Mouse (Mus musculus) heart, embryonic 12.5 days (tissue): ENCODE data around the gene Rasgrp4. TPM values are rescaled to one million over a fixed set of nuclear protein-coding genes. Genes with fewer than 3 reads are reported as not detected.

Experiments used
- ATAC-seq: fragments of 200-750 bp; cut with Nextera tagmentation; 2 replicates; pipeline ENCODE4 v1.8.0; 2017; ENCODE audit warnings: moderate TSS enrichment, moderate library complexity; ENCODE audit not compliant: insufficient number of reproducible peaks, low FRiP score
- H3K27ac ChIP-seq: fragments of 300-500 bp; sonication (generic); 2 replicates; pipeline ENCODE4 v1.5.1; 2016; ENCODE audit warnings: mild to moderate bottlenecking, moderate library complexity; ENCODE audit not compliant: poor library complexity, severe bottlenecking
- H3K27me3 ChIP-seq: fragments of 300-500 bp; sonication (generic); replicated peaks from 2 replicates; pipeline ENCODE4 v1.6.1; 2016; ENCODE audit warnings: mild to moderate bottlenecking, moderate library complexity
- H3K36me3 ChIP-seq: fragments of 300-500 bp; sonication (generic); 2 replicates; pipeline ENCODE4 v1.6.1; 2016; ENCODE audit warnings: mild to moderate bottlenecking, moderate library complexity
- H3K4me1 ChIP-seq: fragments of 300-500 bp; sonication (generic); replicated peaks from 2 replicates; pipeline ENCODE4 v1.6.1; 2016; ENCODE audit warnings: mild to moderate bottlenecking
- H3K4me2 ChIP-seq: fragments of 300-500 bp; sonication (generic); 2 replicates; pipeline ENCODE4 v1.6.1; 2016; ENCODE audit warnings: mild to moderate bottlenecking, moderate library complexity
- H3K4me3 ChIP-seq: fragments of 300-500 bp; sonication (generic); 2 replicates; pipeline ENCODE4 v1.5.1; 2016; ENCODE audit warnings: mild to moderate bottlenecking
- H3K9ac ChIP-seq: fragments of 300-500 bp; sonication (generic); 2 replicates; pipeline ENCODE4 v1.6.1; 2016; ENCODE audit warnings: mild to moderate bottlenecking, moderate library complexity
- H3K9me3 ChIP-seq: fragments of 300-500 bp; sonication (generic); replicated peaks from 2 replicates; pipeline ENCODE4 v1.6.1; 2016; ENCODE audit warnings: mild to moderate bottlenecking, moderate library complexity
- WGBS: fragments of 180-500 bp; shearing (Covaris S2); methylation state at CpG from one replicate; pipeline ENCODE4 v1.1.7; 2016; 5-methylcytosine and 5-hydroxymethylcytosine counted together
- polyA plus RNA-seq: library from polyadenylated mRNA; unstranded; fragments of >200 nt; fragmentation: Nextera tagmentation; extraction: Ambion mirVana; gene quantifications from 2 replicates; pipeline ENCODE4 v1.2.1, GENCODE M21; 2016

Rasgrp4 gene
- polyA plus RNA-seq, 1 experiment from 2014 or later: 0.95 TPM

DNA sequence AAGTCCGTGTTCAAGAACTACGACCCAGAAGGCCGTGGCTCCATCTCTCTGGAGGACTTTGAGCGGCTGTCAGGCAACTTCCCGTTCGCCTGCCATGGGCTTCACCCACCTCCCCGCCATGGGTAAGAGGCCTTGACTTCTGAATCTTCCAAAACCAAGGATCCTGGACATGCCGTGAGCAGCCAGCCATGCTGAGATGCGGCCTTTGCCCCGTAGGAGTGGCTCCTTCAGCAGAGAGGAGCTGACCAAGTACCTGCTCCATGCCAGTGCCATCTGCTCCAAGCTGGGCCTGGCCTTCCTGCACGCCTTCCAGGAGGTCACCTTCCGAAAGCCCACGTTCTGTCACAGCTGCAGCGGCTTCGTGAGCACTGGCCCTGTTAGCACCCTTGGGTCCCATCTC is 14.1 kb downstream of the Rasgrp4 start:
- Histone ChIP-seq H3K4me3 (no peak overlapping the region), H3K9me3 (no peaks in the 10 kb centered on the region), H3K4me2 (no peak overlapping the region), H3K27me3 (peaks cover 8% of the 10 kb centered on the region), H3K27ac (no peak overlapping the region), H3K9ac (no peak overlapping the region), H3K4me1 (no peaks in the 10 kb centered on the region), H3K36me3 (peaks cover 3% of the 10 kb centered on the region; the same call in 1 of the 2 replicates)
- 88% methylated on average over 15 of the region's 15 CpGs for WGBS
- ATAC-seq: no peak

DNA sequence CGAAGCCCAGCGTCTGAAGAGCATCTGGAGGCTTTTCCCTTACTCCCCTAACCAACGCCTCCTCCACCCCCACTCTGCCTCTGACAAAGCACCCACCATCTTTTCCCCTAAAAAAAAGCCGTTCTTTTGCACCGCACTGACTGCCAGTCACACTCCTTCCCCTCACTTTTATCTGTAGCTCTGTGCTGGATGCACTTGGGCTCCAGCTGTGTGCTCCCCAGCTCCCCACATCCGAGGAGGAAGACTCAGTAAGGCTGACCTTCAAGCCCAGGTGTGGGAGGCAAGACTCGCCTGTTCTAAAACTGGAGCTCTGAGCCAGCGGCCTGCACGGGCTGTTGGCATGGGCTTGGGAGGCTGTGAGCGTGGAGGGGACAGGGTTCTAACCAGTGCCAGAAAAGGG is 16.8 kb downstream of the Rasgrp4 start:
- ATAC-seq: no peak
- H3K36me3 ChIP-seq: peaks cover 9% of the 10 kb centered on the region
- H3K9ac ChIP-seq: no peak overlapping the region
- H3K27me3 ChIP-seq: peaks cover 11% of the 10 kb centered on the region; the same call in 1 of the 2 replicates
- no peak overlapping the region for H3K4me2 ChIP-seq
- no peak overlapping the region for H3K4me3 ChIP-seq
- H3K9me3 ChIP-seq: peaks cover 6% of the 10 kb centered on the region; the same call in 1 of the 2 replicates
- peaks cover 2% of the 10 kb centered on the region; the same call in 1 of the 2 replicates for H3K4me1 ChIP-seq
- WGBS: 60% methylated on average over 10 of the region's 10 CpGs
- no peak overlapping the region for H3K27ac ChIP-seq

DNA sequence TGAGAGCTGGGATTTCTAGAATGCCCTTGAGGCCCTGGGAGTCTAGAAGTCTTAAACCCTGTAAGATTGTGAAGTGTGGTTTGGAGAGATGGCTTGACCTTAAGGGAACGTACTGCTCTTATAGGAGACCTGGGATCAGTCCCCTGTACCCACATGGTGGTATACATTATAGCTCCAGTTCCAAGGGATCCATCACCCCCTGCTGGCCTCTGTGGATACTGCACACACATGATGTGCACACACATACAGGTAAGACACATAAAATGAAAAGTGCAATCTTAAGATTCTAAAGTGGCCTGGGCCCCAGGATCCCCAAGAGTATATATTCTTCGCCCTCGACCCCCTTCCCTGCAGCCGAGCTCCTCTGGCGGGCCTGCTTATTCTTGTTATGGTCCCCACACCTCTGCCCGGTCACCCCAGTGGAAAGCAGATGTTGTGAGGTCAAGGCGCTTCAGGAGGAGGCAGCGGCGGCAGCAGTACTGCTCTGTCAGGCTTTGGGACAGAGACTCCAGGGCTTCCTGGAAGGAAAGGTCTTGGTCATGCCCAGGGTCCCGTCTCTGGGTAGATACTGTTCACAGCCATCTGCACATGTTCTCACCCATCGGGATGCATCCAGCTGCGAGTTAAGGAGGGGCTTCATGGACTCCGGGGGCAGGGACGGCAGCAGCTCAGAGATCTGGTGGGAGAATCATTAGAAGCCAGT is 19.5 kb downstream of the Rasgrp4 start:
- no peak for ATAC-seq
- Histone ChIP-seq H3K4me2 (no peak overlapping the region), H3K27ac (no peak overlapping the region), H3K36me3 (peaks cover 9% of the 10 kb centered on the region), H3K4me3 (no peak overlapping the region), H3K9me3 (peaks cover 6% of the 10 kb centered on the region; the same call in 1 of the 2 replicates), H3K4me1 (peaks cover 3% of the 10 kb centered on the region; the same call in 1 of the 2 replicates), H3K9ac (no peak overlapping the region), H3K27me3 (peaks cover 30% of the 10 kb centered on the region)
- 93% methylated on average over 14 of the region's 14 CpGs for WGBS

DNA sequence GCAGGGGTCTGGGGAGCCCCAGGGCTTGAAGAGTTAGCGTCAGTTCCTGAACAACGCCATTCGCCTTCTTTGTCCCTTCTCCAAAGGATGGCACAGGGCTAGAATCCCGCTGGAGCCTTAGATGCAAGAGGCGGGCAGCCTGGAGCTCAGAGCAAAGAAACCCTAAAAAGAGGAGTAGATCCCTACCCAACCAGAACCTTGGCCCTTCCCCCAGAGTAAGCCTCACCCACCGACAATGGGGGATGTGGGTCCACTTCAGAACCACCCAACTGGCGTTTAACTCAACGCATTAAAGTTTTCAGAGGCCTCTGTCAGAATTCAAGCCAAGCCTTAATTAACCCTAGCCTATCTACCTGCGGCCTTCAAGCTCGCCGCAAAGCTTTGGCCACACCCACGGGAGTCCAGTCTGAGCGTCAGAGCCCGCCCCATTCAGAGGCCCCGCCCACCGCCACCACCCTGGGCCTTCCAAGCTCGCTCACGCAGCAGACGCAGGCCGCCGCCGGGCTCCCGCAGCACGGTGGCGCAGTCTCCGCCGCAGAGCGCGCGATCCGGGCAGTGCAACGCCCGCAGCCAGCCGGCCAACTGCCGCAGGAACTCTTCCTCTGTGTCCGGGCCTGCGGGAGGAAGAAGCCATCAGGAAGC is 20.7 kb downstream of the Rasgrp4 start:
- ATAC-seq: peak; percentile 88
- Histone ChIP-seq H3K4me2 (peak overlapping the region; percentile 97), H3K4me3 (peak overlapping the region; percentile 91), H3K9me3 (peaks cover 6% of the 10 kb centered on the region; the same call in 1 of the 2 replicates), H3K27ac (peak overlapping the region; percentile 76), H3K9ac (peak overlapping the region; percentile 88), H3K36me3 (peaks cover 9% of the 10 kb centered on the region), H3K27me3 (peaks cover 34% of the 10 kb centered on the region), H3K4me1 (peaks cover 3% of the 10 kb centered on the region; the same call in 1 of the 2 replicates)
- WGBS: 8% methylated on average over 35 of the region's 37 CpGs

DNA sequence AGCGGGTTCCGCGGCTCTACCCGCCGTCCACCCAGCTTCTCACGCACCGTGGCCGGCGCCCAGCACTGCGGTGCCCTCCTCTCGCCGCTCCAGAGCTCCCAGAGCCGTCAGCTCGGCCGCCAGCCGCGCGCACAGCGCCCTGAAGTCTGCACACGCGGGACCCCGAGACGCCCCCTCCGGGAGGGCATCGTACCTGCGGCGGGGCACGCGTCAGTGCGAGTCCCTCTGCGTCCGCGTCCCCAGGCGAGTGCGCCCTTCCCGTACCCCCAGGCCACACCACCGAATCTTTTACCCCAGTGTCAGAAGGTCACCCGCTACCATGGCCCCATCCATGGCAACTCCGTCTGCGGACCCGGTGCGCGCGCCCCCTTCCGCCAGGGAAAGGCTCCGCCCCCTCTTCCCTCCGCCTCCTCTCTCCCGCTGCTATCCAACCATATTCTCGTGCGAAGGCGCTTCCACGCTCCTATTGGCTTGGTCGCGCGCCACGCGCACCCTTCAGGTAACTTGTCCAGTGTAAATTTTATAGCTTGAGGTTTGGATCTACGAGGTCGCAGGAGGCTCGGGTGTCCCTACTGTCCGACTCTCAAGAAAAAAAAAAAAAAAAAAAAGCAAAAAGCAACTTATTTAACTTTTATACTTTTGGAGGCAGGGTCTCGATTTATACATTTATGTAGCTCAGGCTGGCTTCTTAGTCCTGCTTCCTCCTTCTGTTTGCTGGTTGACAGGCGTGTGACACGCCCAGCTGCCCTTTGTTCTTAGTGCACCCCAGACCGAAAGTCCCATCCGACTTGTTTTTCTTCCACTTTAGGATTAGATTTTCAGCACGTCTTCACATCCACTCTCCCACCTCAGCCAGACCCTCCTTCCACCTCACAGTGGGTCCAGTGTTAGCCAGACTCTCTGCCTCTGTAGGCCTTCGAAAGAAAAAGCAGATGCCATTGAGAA is 21.5 kb downstream of the Rasgrp4 start, which contains the start of gene Fam98c:
Gene Fam98c (minus strand): TSS at position 397 of the 945 bp plus-strand sequence.
- Histone ChIP-seq H3K4me3 (peak within 1 kb of the TSS; percentile 91), H3K4me1 (peaks cover 3% of the 10 kb centered on the region; the same call in 1 of the 2 replicates), H3K27ac (peak within 1 kb of the TSS; percentile 76), H3K9ac (peak within 1 kb of the TSS; percentile 88), H3K27me3 (peaks cover 41% of the 10 kb centered on the region), H3K36me3 (peaks cover 11% of the 10 kb centered on the region), H3K9me3 (peaks cover 6% of the 10 kb centered on the region; the same call in 1 of the 2 replicates), H3K4me2 (peak within 1 kb of the TSS; percentile 97)
- ATAC-seq: peak; percentile 80
- 4% methylated on average over 60 of the region's 68 CpGs for WGBS

DNA sequence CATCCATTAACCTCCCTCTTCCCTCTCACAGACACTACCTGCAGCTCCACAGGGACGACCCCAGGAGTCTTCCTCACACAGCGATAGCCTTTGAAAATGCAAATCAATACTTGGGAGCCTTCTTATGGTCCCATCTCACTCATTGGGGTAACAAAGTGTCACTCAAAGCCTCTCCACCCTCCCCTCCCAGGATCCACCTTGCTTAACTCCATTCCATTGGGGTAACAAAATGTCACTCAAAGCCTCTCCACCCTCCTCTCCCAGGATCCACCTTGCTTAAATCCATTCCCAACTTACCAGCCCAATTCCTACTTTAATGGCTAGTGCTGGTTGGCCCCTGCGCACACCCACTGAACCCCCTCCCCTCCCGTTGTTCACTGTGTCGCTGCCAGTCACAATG is 23.6 kb downstream of the Rasgrp4 start:
- no peak overlapping the region for H3K27ac ChIP-seq
- H3K9ac ChIP-seq: no peak overlapping the region
- WGBS: 5% methylated on average over 5 of the region's 5 CpGs

DNA sequence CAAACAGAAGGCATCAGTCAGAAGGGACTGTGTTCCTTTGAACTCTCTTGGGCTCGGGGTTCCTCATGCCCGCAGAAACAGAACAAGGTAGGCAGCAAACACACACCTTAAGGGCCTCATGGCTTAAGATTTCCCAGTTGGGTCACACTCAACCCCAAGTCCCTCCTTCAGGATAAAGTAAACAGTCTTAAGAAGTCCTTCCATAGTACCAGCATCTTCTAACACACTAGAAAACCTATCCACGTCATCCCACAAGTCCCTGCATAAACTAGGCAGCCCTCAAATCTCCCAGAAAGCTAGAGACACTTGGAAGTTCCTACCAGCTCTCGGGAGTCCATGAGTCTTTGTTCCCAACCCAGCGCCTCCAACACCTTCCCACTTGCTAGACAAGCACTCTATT is 27.6 kb downstream of the Rasgrp4 start:
- WGBS: 71% methylated on average over 5 of the region's 5 CpGs
- H3K27ac ChIP-seq: no peak overlapping the region
- H3K36me3 ChIP-seq: peaks cover 10% of the 10 kb centered on the region; the same call in 1 of the 2 replicates
- ATAC-seq: no peak
- no peak overlapping the region for H3K9ac ChIP-seq
- H3K4me2 ChIP-seq: peak overlapping the region; percentile 3; the same call in 1 of the 2 replicates
- peaks cover 46% of the 10 kb centered on the region for H3K27me3 ChIP-seq
- peaks cover 8% of the 10 kb centered on the region for H3K4me1 ChIP-seq
- H3K9me3 ChIP-seq: no peaks in the 10 kb centered on the region
- H3K4me3 ChIP-seq: no peak overlapping the region

More for the DNA sequence above, 23.6 kb downstream of the Rasgrp4 start:
- Histone ChIP-seq H3K4me2 (no peak overlapping the region), H3K9me3 (peaks cover 6% of the 10 kb centered on the region; the same call in 1 of the 2 replicates), H3K27me3 (peaks cover 50% of the 10 kb centered on the region), H3K36me3 (peaks cover 19% of the 10 kb centered on the region), H3K4me3 (no peak overlapping the region), H3K4me1 (peaks cover 11% of the 10 kb centered on the region)
- ATAC-seq: no peak

DNA sequence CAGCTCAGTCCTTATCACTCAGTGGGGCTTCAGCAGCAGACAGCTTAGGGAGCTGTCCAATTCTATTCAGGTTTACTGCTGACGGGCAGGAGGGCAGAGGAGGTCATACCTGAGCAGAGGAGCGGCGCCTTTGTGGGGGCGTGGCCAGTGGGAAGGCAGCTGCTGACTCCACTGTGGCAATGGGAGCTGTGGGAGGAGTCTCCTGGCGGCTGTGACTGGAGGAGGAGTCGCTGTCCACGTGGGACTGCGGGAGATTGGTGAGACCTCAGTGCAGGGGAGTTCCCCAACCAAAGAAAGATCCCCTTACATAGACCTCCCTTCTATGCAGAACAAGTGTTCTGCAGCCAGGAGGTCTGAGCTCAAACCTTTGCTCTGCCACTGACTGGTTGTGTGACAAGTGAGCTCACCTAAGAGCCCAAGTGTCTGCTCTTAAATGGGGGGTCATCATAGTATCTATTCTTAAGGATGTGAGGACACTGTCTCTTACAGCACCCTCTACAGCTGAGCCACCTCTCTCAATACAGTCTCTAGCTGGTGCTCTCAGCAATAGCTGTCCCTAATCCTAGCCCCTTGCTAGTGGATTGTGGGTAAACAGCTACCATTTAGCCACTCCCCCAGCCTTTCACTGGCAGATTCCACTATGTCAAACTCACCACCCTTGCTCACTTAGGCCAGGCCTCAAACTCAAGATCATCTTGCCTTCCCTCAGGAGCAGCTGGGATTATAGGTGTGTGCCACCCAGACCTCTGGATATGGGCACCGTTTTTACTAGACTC is 28.3 kb downstream of the Rasgrp4 start:
- Histone ChIP-seq H3K4me2 (peak overlapping the region; percentile 3; the same call in 1 of the 2 replicates), H3K9ac (no peak overlapping the region), H3K4me1 (peaks cover 8% of the 10 kb centered on the region), H3K36me3 (peaks cover 10% of the 10 kb centered on the region; the same call in 1 of the 2 replicates), H3K27ac (no peak overlapping the region), H3K27me3 (peaks cover 46% of the 10 kb centered on the region), H3K9me3 (no peaks in the 10 kb centered on the region), H3K4me3 (no peak overlapping the region)
- 13% methylated on average over 9 of the region's 9 CpGs for WGBS
- ATAC-seq: no peak

DNA sequence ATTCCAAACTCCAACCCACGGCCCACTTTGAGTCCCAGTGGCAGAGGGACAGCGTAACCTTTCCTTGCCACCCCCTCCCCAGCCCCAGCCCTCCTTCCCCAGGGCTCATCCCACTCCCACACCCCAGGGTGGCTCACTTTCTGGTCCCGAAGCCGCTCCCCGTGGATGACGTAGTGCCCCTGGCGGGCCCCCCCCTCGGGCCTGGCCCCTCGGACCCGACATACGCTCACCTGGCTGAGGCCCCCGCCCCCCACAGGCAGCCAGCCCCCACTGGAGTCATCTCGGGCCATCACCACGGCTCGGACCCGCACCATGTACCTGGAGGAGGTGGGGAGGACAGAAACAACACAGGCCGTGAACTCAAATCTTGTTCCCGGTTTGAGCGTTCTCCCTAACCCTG is 33.0 kb downstream of the Rasgrp4 start:
- Histone ChIP-seq H3K9ac (no peak overlapping the region), H3K9me3 (no peaks in the 10 kb centered on the region), H3K27ac (no peak overlapping the region), H3K4me3 (0 out of 2 replicates have a peak overlapping the region, but pooled peaks have one; percentile 6), H3K36me3 (no peaks in the 10 kb centered on the region), H3K4me2 (peak overlapping the region; percentile 89; the same call in 1 of the 2 replicates), H3K4me1 (peaks cover 44% of the 10 kb centered on the region), H3K27me3 (peaks cover 34% of the 10 kb centered on the region)
- no peak for ATAC-seq
- whole genome bisulfite sequencing: 22% methylated on average over 19 of the region's 19 CpGs
